Mouse (Mus musculus): ENCODE results near the gene Nfkbia. TPM values are rescaled to one million over a fixed set of nuclear protein-coding genes. Genes with fewer than 3 reads are reported as not detected.

Gene Nfkbia
- polyA plus RNA-seq, 1 experiment from 2014 or later: 62.3 TPM

- WGBS: 75% methylated on average over 10 of the region's 10 CpGs
- Histone ChIP-seq H3K4me2 (ENCODE audit: low read length) (no peak overlapping the region), H3K9me3 (ENCODE audit: control insufficient read depth, low read length) (no peaks in the 10 kb centered on the region), H3K36me3 (ENCODE audit: control insufficient read depth, insufficient read depth, low read length) (peaks cover 10% of the 10 kb centered on the region), H3K27me3 (replicated peaks; ENCODE audit: control insufficient read depth, insufficient read depth, low read length) (no peaks in the 10 kb centered on the region), H3K4me3 (ENCODE audit: low read length) (no peak overlapping the region), H3K27ac (ENCODE audit: low read depth, low read length) (no peak overlapping the region), H3K9ac (ENCODE audit: low read depth, low read length) (no peak overlapping the region), H3K4me1 (ENCODE audit: control insufficient read depth, insufficient read depth, low read depth, low read length) (no peaks in the 10 kb centered on the region)
- ATAC-seq: no peak
These were observed 8.2 kb downstream of the Nfkbia start for GRCm38 (mm10) chr12:55484079-55484774.

DNA sequence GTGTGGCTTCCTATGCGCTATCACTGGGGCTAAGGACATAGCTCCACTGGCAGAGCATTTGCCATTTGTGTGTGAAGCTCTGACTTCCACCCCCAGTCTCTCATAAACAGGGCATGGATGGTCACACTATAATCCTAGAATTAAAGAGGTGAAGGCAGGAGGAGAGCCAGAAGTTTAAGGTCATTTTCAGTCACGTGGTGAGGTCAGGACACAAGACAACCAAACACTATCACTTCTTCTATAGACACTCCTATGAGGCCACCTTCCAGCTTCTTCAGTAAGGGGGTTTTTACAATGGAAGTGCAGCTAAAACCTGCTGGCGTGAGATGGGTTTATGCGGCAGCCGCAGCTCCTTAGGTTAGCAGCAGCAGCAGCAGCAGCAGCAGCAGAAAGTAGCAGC is 8.9 kb downstream of the Nfkbia start:
- WGBS: 78% methylated on average over 5 of the region's 5 CpGs
- Histone ChIP-seq H3K4me2 (ENCODE audit: low read length) (no peak overlapping the region), H3K36me3 (ENCODE audit: control insufficient read depth, insufficient read depth, low read length) (0 out of 2 replicates have a peak, but pooled peaks cover 4% of the 10 kb centered on the region), H3K27ac (ENCODE audit: low read depth, low read length) (no peak overlapping the region), H3K9me3 (ENCODE audit: control insufficient read depth, low read length) (no peaks in the 10 kb centered on the region), H3K27me3 (replicated peaks; ENCODE audit: control insufficient read depth, insufficient read depth, low read length) (no peaks in the 10 kb centered on the region), H3K9ac (ENCODE audit: low read depth, low read length) (no peak overlapping the region), H3K4me1 (ENCODE audit: control insufficient read depth, insufficient read depth, low read depth, low read length) (no peaks in the 10 kb centered on the region), H3K4me3 (ENCODE audit: low read length) (no peak overlapping the region)
- ATAC-seq: no peak

GRCm38 (mm10) chr12:55482732-55483131 is 9.7 kb downstream of the Nfkbia start:
- 81% methylated on average over 10 of the region's 10 CpGs for WGBS
- Histone ChIP-seq H3K9me3 (ENCODE audit: control insufficient read depth, low read length) (no peaks in the 10 kb centered on the region), H3K36me3 (ENCODE audit: control insufficient read depth, insufficient read depth, low read length) (0 out of 2 replicates have a peak, but pooled peaks cover 2% of the 10 kb centered on the region), H3K4me3 (ENCODE audit: low read length) (no peak overlapping the region), H3K4me1 (ENCODE audit: control insufficient read depth, insufficient read depth, low read depth, low read length) (no peaks in the 10 kb centered on the region), H3K4me2 (ENCODE audit: low read length) (no peak overlapping the region), H3K9ac (ENCODE audit: low read depth, low read length) (no peak overlapping the region), H3K27me3 (replicated peaks; ENCODE audit: control insufficient read depth, insufficient read depth, low read length) (no peaks in the 10 kb centered on the region), H3K27ac (ENCODE audit: low read depth, low read length) (no peak overlapping the region)
- no peak for ATAC-seq

DNA sequence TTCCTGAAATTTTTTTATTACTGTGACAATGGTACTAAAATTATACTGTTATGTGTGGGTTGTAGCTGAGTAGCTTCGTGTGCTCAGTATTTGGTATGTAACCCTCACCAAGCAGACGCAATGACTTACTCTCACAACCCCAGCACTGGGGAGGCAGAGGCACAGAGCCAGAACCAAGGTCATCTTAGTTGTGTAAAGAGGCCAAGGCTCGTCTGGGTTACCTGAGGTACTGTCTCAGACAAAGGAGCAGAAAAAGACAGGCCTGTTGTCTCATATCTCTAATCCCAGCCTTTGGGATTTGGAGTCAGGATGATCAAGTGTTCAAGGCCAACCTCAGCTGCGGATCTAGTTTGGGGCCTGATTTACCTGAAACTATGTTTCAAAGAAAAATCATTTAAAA is 10.7 kb downstream of the Nfkbia start:
- H3K27me3 ChIP-seq (replicated peaks; ENCODE audit: control insufficient read depth, insufficient read depth, low read length): no peaks in the 10 kb centered on the region
- no peak overlapping the region for H3K27ac ChIP-seq (ENCODE audit: low read depth, low read length)
- H3K9me3 ChIP-seq (ENCODE audit: control insufficient read depth, low read length): no peaks in the 10 kb centered on the region
- no peak for ATAC-seq
- no peak overlapping the region for H3K9ac ChIP-seq (ENCODE audit: low read depth, low read length)
- 86% methylated on average over 4 of the region's 4 CpGs for WGBS
- no peak overlapping the region for H3K4me3 ChIP-seq (ENCODE audit: low read length)
- H3K4me1 ChIP-seq (ENCODE audit: control insufficient read depth, insufficient read depth, low read depth, low read length): no peaks in the 10 kb centered on the region
- H3K4me2 ChIP-seq (ENCODE audit: low read length): no peak overlapping the region
- no peaks in the 10 kb centered on the region for H3K36me3 ChIP-seq (ENCODE audit: control insufficient read depth, insufficient read depth, low read length)

DNA sequence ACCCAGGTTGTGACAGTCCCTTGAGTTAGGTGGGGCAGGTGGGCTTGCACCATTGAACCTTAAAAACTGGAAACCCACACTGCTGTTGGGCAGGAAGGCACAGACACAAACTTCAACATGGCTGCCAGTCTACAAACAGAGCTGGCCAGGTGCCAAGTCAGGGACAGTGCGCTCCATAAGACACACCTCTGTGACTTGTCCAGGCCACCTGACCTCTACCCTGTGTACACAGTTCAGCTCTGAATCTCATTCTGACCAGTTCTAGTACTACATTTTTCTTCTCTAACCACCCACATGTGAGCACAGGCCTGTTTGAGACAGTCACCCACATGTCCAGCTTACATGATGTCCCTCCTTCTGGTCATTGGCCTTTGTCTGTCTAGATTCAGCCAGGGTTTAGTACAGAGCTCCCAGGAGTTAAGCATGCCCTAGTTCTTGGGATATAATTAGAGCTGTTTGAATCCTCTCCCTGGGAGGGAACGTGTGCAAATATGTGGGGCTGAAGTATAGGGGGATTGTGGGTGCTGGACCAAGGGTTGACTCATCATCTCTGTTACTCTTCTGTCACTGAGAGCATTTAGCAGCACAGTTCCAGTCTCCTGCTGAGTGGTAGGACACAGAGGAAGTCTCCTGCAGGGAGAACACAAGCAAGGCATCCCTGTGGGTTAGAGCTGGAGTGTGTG is 11.8 kb downstream of the Nfkbia start:
- H3K9me3 ChIP-seq (ENCODE audit: control insufficient read depth, low read length): no peaks in the 10 kb centered on the region
- ATAC-seq: no peak
- WGBS: 90% methylated on average over 2 of the region's 2 CpGs
- H3K27ac ChIP-seq (ENCODE audit: low read depth, low read length): no peak overlapping the region
- H3K4me3 ChIP-seq (ENCODE audit: low read length): no peak overlapping the region
- H3K4me2 ChIP-seq (ENCODE audit: low read length): no peak overlapping the region
- no peaks in the 10 kb centered on the region for H3K27me3 ChIP-seq (replicated peaks; ENCODE audit: control insufficient read depth, insufficient read depth, low read length)
- no peaks in the 10 kb centered on the region for H3K36me3 ChIP-seq (ENCODE audit: control insufficient read depth, insufficient read depth, low read length)
- no peaks in the 10 kb centered on the region for H3K4me1 ChIP-seq (ENCODE audit: control insufficient read depth, insufficient read depth, low read depth, low read length)
- no peak overlapping the region for H3K9ac ChIP-seq (ENCODE audit: low read depth, low read length)

- H3K27me3 ChIP-seq (replicated peaks; ENCODE audit: control insufficient read depth, insufficient read depth, low read length): no peaks in the 10 kb centered on the region
- H3K9ac ChIP-seq (ENCODE audit: low read depth, low read length): no peak overlapping the region
- WGBS: 78% methylated on average over 3 of the region's 3 CpGs
- H3K4me2 ChIP-seq (ENCODE audit: low read length): no peak overlapping the region
- no peak overlapping the region for H3K4me3 ChIP-seq (ENCODE audit: low read length)
- H3K9me3 ChIP-seq (ENCODE audit: control insufficient read depth, low read length): no peaks in the 10 kb centered on the region
- no peaks in the 10 kb centered on the region for H3K4me1 ChIP-seq (ENCODE audit: control insufficient read depth, insufficient read depth, low read depth, low read length)
- H3K36me3 ChIP-seq (ENCODE audit: control insufficient read depth, insufficient read depth, low read length): no peaks in the 10 kb centered on the region
- H3K27ac ChIP-seq (ENCODE audit: low read depth, low read length): no peak overlapping the region
- ATAC-seq: no peak
These were observed 13.5 kb downstream of the Nfkbia start for GRCm38 (mm10) chr12:55478901-55479300.

- ATAC-seq: no peak
- WGBS: 85% methylated on average over 13 of the region's 13 CpGs
- no peak overlapping the region for H3K4me3 ChIP-seq (ENCODE audit: low read length)
- no peak overlapping the region for H3K4me2 ChIP-seq (ENCODE audit: low read length)
- H3K9ac ChIP-seq (ENCODE audit: low read depth, low read length): no peak overlapping the region
- no peaks in the 10 kb centered on the region for H3K27me3 ChIP-seq (replicated peaks; ENCODE audit: control insufficient read depth, insufficient read depth, low read length)
- H3K36me3 ChIP-seq (ENCODE audit: control insufficient read depth, insufficient read depth, low read length): no peaks in the 10 kb centered on the region
- no peaks in the 10 kb centered on the region for H3K9me3 ChIP-seq (ENCODE audit: control insufficient read depth, low read length)
- H3K27ac ChIP-seq (ENCODE audit: low read depth, low read length): no peak overlapping the region
- H3K4me1 ChIP-seq (ENCODE audit: control insufficient read depth, insufficient read depth, low read depth, low read length): no peaks in the 10 kb centered on the region
These were observed 18.3 kb downstream of the Nfkbia start for GRCm38 (mm10) chr12:55474209-55474583.

- Histone ChIP-seq H3K27me3 (replicated peaks; ENCODE audit: control insufficient read depth, insufficient read depth, low read length) (no peaks in the 10 kb centered on the region), H3K36me3 (ENCODE audit: control insufficient read depth, insufficient read depth, low read length) (no peaks in the 10 kb centered on the region), H3K4me3 (ENCODE audit: low read length) (no peak overlapping the region), H3K27ac (ENCODE audit: low read depth, low read length) (no peak overlapping the region), H3K4me2 (ENCODE audit: low read length) (no peak overlapping the region), H3K9me3 (ENCODE audit: control insufficient read depth, low read length) (no peaks in the 10 kb centered on the region), H3K4me1 (ENCODE audit: control insufficient read depth, insufficient read depth, low read depth, low read length) (no peaks in the 10 kb centered on the region), H3K9ac (ENCODE audit: low read depth, low read length) (no peak overlapping the region)
- ATAC-seq: peak; percentile 52
- WGBS: 22% methylated on average over 8 of the region's 8 CpGs
These were observed 18.9 kb downstream of the Nfkbia start for GRCm38 (mm10) chr12:55473250-55474208.

DNA sequence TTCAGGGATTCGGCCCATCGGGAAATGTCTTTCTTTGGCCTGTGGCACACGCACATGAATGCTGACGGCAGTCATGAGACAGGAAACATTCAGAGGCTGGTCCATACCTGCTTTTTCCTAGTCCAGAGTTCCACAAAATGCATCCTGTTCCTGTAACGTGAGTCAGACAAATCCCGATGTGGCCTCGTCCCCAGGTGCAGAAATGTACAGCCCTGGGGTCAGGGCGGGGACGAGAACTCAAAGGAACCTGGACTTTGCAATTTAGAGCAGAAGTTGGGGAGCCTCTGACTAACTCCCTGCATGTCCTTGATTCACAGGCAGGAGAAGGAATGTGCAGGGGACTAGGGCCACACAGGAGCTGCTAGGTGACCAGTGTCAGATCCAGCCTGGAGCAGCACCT is 21.1 kb downstream of the Nfkbia start:
- H3K4me1 ChIP-seq (ENCODE audit: control insufficient read depth, insufficient read depth, low read depth, low read length): peaks cover 8% of the 10 kb centered on the region
- no peaks in the 10 kb centered on the region for H3K27me3 ChIP-seq (replicated peaks; ENCODE audit: control insufficient read depth, insufficient read depth, low read length)

More for the DNA sequence above, 21.1 kb downstream of the Nfkbia start:
- no peak overlapping the region for H3K9ac ChIP-seq (ENCODE audit: low read depth, low read length)
- no peak overlapping the region for H3K4me2 ChIP-seq (ENCODE audit: low read length)
- no peak overlapping the region for H3K4me3 ChIP-seq (ENCODE audit: low read length)
- no peaks in the 10 kb centered on the region for H3K36me3 ChIP-seq (ENCODE audit: control insufficient read depth, insufficient read depth, low read length)
- no peaks in the 10 kb centered on the region for H3K9me3 ChIP-seq (ENCODE audit: control insufficient read depth, low read length)
- ATAC-seq: no peak
- WGBS: 89% methylated on average over 9 of the region's 9 CpGs
- no peak overlapping the region for H3K27ac ChIP-seq (ENCODE audit: low read depth, low read length)

All from hindbrain, embryonic 16.5 days (tissue).